Mouse (Mus musculus) gastrocnemius, postnatal 4 days (tissue): Measurements from ENCODE around the gene Vinac1. TPM values are rescaled to one million over a fixed set of nuclear protein-coding genes. Genes with fewer than 3 reads are reported as not detected.

Experiments used
- DNase-seq, 2 experiments: peaks; one replicate each; pipeline ENCODE4 v3.0.0; 2021 to 2022; ENCODE audit warnings: low spot score in 2 of 2, mixed read lengths in 2 of 2
- long read RNA-seq, 2 experiments: library from polyadenylated mRNA; stranded (forward); transcript quantifications; one replicate each; pipeline ENCODE4 v2.0.0; 2021
- total RNA-seq, 2 experiments: library from RNA; stranded (reverse); gene quantifications; 2 replicates each; pipeline ENCODE4 v1.2.3; 2021

Gene Vinac1
- under 1 TPM; 0.05 to 0.18 TPM for total RNA-seq
- long read RNA-seq, experiment 1 = 0 reads
- long read RNA-seq, experiment 2 = 0 reads

- no peak for DNase-seq
Measured at GRCm38 (mm10) chr2:129047811-129048210, at the start of gene Vinac1. Gene Vinac1, minus strand, starts transcription at chr2:129048172.

- DNase-seq = no peak
Measured at GRCm38 (mm10) chr2:129093926-129094724, 46.2 kb upstream of the Vinac1 start.

GRCm38 (mm10) chr2:129092810-129093209, 44.8 kb upstream of the Vinac1 start:
- no peak for DNase-seq

- DNase-seq = no peak
Measured at GRCm38 (mm10) chr2:129090370-129090769, 42.4 kb upstream of the Vinac1 start.

- DNase-seq = no peak
Measured at GRCm38 (mm10) chr2:129087520-129087919, 39.5 kb upstream of the Vinac1 start.

- no peak for DNase-seq
Measured at GRCm38 (mm10) chr2:129084959-129085358, 37.0 kb upstream of the Vinac1 start.

GRCm38 (mm10) chr2:129083514-129083913, 35.5 kb upstream of the Vinac1 start:
- no peak for DNase-seq

GRCm38 (mm10) chr2:129081097-129081496, 33.1 kb upstream of the Vinac1 start:
- no peak for DNase-seq

- no peak for DNase-seq
Measured at GRCm38 (mm10) chr2:129079194-129079593, 31.2 kb upstream of the Vinac1 start.

- no peak for DNase-seq
Measured at GRCm38 (mm10) chr2:129078313-129078712, 30.3 kb upstream of the Vinac1 start.

- no peak for DNase-seq
Measured at GRCm38 (mm10) chr2:129070296-129070695, 22.3 kb upstream of the Vinac1 start.

GRCm38 (mm10) chr2:129066326-129066725, 18.4 kb upstream of the Vinac1 start:
- DNase-seq = peak in 1 of 2 experiments; percentile 53

GRCm38 (mm10) chr2:129065437-129066282, 17.7 kb upstream of the Vinac1 start, which contains the start of gene Ttl:
Gene Ttl, plus strand, starts transcription at chr2:129065942.
- DNase-seq = peak; percentile 68 to 78

- DNase-seq = no peak
Measured at GRCm38 (mm10) chr2:129061456-129062059, 13.6 kb upstream of the Vinac1 start.

GRCm38 (mm10) chr2:129057920-129058361, 10.0 kb upstream of the Vinac1 start:
- DNase-seq = no peak

- DNase-seq = no peak
Measured at GRCm38 (mm10) chr2:129057256-129057655, 9.3 kb upstream of the Vinac1 start.

GRCm38 (mm10) chr2:129056597-129056996, 8.6 kb upstream of the Vinac1 start:
- DNase-seq = no peak

- DNase-seq = no peak
Measured at GRCm38 (mm10) chr2:129055741-129056140, 7.8 kb upstream of the Vinac1 start.

GRCm38 (mm10) chr2:129052451-129052983, 4.5 kb upstream of the Vinac1 start:
- no peak for DNase-seq

GRCm38 (mm10) chr2:129046846-129047196, 1.2 kb downstream of the Vinac1 start:
- DNase-seq = no peak

GRCm38 (mm10) chr2:129046172-129046845, 1.7 kb downstream of the Vinac1 start:
- no peak for DNase-seq
